Mouse (Mus musculus) midbrain, embryonic 16.5 days (tissue): ENCODE measurements at regions not wholly inside any gene's neighbourhood (a gene's known extent, or its start where the extent isn't known, plus 50 kb on each side); places are given as distances from the start of the nearest gene placed in this dataset.
"Not testable (repeated sequence)": the region's sequence is repeated elsewhere in the genome, so short reads cannot be mapped to it uniquely, and the experiment has no call there.

Source experiments
- ATAC-seq: fragments of 200-750 bp; cut with Nextera tagmentation; 2 replicates; pipeline ENCODE4 v1.8.0; 2017; ENCODE audit warnings: moderate TSS enrichment
- H3K27ac ChIP-seq: fragments of 300-500 bp; sonication (generic); 2 replicates; pipeline ENCODE4 v1.5.1; 2014; ENCODE audit warnings: mild to moderate bottlenecking, low read length, mixed read lengths
- H3K27me3 ChIP-seq: fragments of 300-500 bp; sonication (generic); 2 replicates; pipeline ENCODE4 v1.6.1; 2014; ENCODE audit warnings: low read depth, low read length, mixed read lengths; ENCODE audit not compliant: control insufficient read depth, insufficient read depth
- H3K36me3 ChIP-seq: fragments of 300-500 bp; sonication (generic); 2 replicates; pipeline ENCODE4 v1.6.1; 2014; ENCODE audit warnings: mild to moderate bottlenecking, low read length, moderate library complexity, mixed read lengths; ENCODE audit not compliant: control insufficient read depth, insufficient read depth
- H3K4me1 ChIP-seq: fragments of 300-500 bp; sonication (generic); 2 replicates; pipeline ENCODE4 v1.6.1; 2014; ENCODE audit warnings: mild to moderate bottlenecking, low read length, mixed read lengths; ENCODE audit not compliant: control insufficient read depth, insufficient read depth
- H3K4me2 ChIP-seq: fragments of 300-500 bp; sonication (generic); 2 replicates; pipeline ENCODE4 v1.6.1; 2014; ENCODE audit warnings: mild to moderate bottlenecking, low read length, mixed read lengths
- H3K4me3 ChIP-seq: fragments of 300-500 bp; sonication (generic); 2 replicates; pipeline ENCODE4 v1.5.1; 2014; ENCODE audit warnings: low read depth, mild to moderate bottlenecking, low read length, moderate library complexity, mixed read lengths
- H3K9ac ChIP-seq: fragments of 300-500 bp; sonication (generic); 2 replicates; pipeline ENCODE4 v1.6.1; 2014; ENCODE audit warnings: low read depth, low read length, mixed read lengths
- H3K9me3 ChIP-seq: fragments of 300-500 bp; sonication (generic); replicated peaks from 2 replicates; pipeline ENCODE4 v1.6.1; 2014; ENCODE audit warnings: mild to moderate bottlenecking, low read length, mixed read lengths; ENCODE audit not compliant: control insufficient read depth, poor library complexity, severe bottlenecking
- WGBS: fragments of 180-500 bp; shearing (Covaris S2); extraction: QIAGEN DNeasy Blood & Tissue Kit; methylation state at CpG from one replicate; pipeline ENCODE4 v1.1.7; 2014; 5-methylcytosine and 5-hydroxymethylcytosine counted together

DNA sequence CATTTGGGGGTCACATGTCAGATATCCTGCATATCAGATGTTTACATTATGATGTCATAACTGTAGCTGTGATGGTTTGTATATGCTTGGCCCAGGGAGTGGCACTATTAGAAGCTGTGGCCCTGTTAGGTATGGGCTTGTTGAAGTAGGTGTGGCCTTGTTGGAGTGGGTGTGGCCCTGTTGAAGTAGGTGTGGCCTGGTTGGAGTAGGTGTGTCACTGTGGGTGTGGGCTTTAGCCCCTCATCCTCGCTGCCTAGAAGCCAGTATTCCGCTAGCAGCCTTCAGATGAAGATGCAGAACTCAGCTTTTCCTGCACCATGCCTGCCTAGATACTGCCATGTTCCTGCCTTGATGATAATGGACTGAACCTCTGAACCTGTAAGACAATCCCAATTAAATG, 71.4 kb downstream of the Cpn2 start:
- 91% methylated on average over 2 of the region's 2 CpGs for WGBS
- H3K27me3 ChIP-seq, H3K9ac ChIP-seq, H3K36me3 ChIP-seq, ATAC-seq, H3K4me2 ChIP-seq, H3K9me3 ChIP-seq, H3K27ac ChIP-seq, H3K4me3 ChIP-seq: not testable (repeated sequence)
- H3K4me1 ChIP-seq, result peaks cover 12% of the 10 kb centered on the region

DNA sequence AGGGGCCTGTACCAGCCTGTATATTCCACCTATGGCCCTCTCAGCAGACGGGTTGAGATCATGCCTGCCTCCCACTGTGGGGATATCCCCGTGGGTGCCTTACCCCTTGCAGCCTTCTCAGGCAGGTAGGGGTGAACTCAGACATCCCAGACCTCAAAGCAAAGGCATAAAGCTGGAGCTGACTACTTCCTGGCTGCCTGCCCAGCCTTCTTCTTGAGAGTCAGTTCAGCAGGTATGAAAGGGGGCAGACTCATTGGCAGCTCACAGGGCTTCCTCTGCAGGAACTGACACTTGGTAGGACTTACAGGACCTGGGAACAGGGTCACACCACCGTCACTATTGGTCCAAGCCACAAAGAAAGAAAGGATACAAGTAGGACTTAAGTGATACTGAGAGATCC, 69.9 kb downstream of the Cpn2 start:
- peaks cover 12% of the 10 kb centered on the region for H3K4me1 ChIP-seq
- no peaks in the 10 kb centered on the region for H3K36me3 ChIP-seq
- 0 out of 2 replicates have a peak, but pooled peaks cover 5% of the 10 kb centered on the region for H3K27me3 ChIP-seq
- no peak overlapping the region for H3K4me3 ChIP-seq
- WGBS, result 88% methylated on average over 3 of the region's 3 CpGs
- no peak overlapping the region for H3K9ac ChIP-seq
- H3K4me2 ChIP-seq, result no peak overlapping the region
- no peaks in the 10 kb centered on the region for H3K9me3 ChIP-seq
- no peak overlapping the region for H3K27ac ChIP-seq
- ATAC-seq, result no peak

DNA sequence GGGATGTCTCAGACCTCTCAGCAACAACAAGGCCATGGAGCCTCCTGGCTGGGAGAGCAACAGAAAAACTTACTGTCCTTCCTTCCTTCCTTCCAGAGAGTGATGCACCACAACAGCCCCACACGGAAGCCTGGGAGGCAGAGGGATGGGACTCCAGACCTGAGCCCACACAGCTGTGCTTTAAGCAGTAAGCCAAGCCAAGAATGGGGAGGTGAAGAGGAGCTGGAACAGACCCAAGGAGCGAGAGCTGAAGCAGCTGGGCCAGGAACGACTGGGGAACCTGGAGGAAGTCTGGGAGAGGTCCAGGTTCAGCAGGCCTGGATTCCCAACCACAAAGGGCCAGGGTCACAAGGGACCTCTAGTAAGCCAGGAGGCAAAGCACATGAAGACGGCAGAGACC, 67.5 kb downstream of the Cpn2 start:
- no peaks in the 10 kb centered on the region for H3K9me3 ChIP-seq
- ATAC-seq, result no peak
- H3K36me3 ChIP-seq, result no peaks in the 10 kb centered on the region
- no peaks in the 10 kb centered on the region for H3K4me1 ChIP-seq
- H3K27ac ChIP-seq, result no peak overlapping the region
- H3K27me3 ChIP-seq, result peaks cover 4% of the 10 kb centered on the region; the same call in 1 of the 2 replicates
- no peak overlapping the region for H3K4me3 ChIP-seq
- no peak overlapping the region for H3K4me2 ChIP-seq
- no peak overlapping the region for H3K9ac ChIP-seq
- 64% methylated on average over 4 of the region's 4 CpGs for whole genome bisulfite sequencing

DNA sequence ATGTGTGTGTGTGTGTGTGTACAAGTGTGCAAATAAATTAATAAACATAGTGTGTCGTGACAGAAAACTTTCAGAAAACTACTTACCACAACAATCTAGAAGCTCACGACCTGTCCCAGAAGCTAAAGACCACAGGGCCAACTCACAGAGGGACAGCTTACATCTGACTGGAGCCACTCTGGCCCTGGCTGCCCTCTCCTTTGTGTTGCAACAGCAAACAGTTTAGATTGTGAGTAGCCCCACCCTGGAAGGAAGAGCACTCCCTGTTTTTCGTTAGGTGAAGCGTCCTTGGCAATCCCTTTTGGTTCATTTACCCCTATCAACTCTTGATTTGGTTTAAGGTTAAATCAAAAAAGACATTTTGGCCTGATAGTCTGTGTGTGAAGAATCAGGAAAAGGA, 63.2 kb downstream of the Cpn2 start:
- Histone ChIP-seq H3K4me3 (no peak overlapping the region), H3K27ac (no peak overlapping the region), H3K27me3 (peaks cover 3% of the 10 kb centered on the region), H3K9ac (no peak overlapping the region), H3K9me3 (no peaks in the 10 kb centered on the region), H3K4me2 (no peak overlapping the region), H3K36me3 (no peaks in the 10 kb centered on the region), H3K4me1 (peaks cover 8% of the 10 kb centered on the region; the same call in 1 of the 2 replicates)
- 43% methylated on average over 4 of the region's 4 CpGs for WGBS
- no peak for ATAC-seq

DNA sequence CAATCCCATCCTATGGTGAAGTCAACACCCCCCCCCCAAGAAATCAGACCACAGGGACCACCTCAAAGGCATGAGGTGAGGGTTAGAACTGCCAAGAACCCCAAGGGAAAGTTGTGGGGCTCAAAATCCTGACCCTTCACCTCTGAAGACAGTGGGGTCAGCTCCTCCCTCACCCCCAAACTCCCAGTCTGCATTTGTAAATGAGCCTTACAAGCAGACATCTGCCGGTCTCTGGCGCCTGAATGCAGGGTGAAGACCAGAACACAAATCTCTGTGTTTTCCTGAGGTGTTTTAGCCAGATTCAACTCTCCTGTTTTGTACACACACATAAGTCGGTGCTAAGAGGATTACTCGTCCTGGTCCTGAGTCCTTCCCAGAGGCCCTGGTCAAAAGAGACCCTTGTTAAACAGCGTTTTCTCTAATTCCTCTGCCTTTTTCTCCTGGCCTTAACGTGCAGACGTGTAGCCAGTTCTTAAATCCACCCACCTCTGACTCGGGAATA, 61.9 kb downstream of the Cpn2 start:
- no peaks in the 10 kb centered on the region for H3K36me3 ChIP-seq
- ATAC-seq, result no peak
- H3K9ac ChIP-seq, result 0 out of 2 replicates have a peak overlapping the region, but pooled peaks have one; percentile 12
- H3K4me2 ChIP-seq, result 0 out of 2 replicates have a peak overlapping the region, but pooled peaks have one; percentile 1
- no peaks in the 10 kb centered on the region for H3K9me3 ChIP-seq
- H3K4me3 ChIP-seq, result no peak overlapping the region
- peaks cover 3% of the 10 kb centered on the region for H3K27me3 ChIP-seq
- WGBS, result 7% methylated on average over 8 of the region's 8 CpGs
- H3K27ac ChIP-seq, result no peak overlapping the region
- peaks cover 8% of the 10 kb centered on the region; the same call in 1 of the 2 replicates for H3K4me1 ChIP-seq

- Histone ChIP-seq H3K9ac (no peak overlapping the region), H3K4me3 (no peak overlapping the region), H3K4me2 (0 out of 2 replicates have a peak overlapping the region, but pooled peaks have one; percentile 1), H3K27ac (no peak overlapping the region), H3K36me3 (no peaks in the 10 kb centered on the region), H3K4me1 (peaks cover 8% of the 10 kb centered on the region; the same call in 1 of the 2 replicates), H3K27me3 (peaks cover 3% of the 10 kb centered on the region), H3K9me3 (no peaks in the 10 kb centered on the region)
- WGBS, result 8% methylated on average over 15 of the region's 15 CpGs
- no peak for ATAC-seq
These were observed 61.4 kb downstream of the Cpn2 start for GRCm38 (mm10) chr16:30205816-30206356.
